22 mouse cellular contexts compared by ENCODE assay signal in genomic region chr9:116401821-116402220, GRCm38 (mm10).
DNase-seq lines count a peak whose midpoint lies in the region; ATAC-seq and TF ChIP-seq lines count a peak whose summit lies in the region.
"Had no signal": no experiment of that assay in that cellular context is flagged by ENCODE, and none has a peak within 500 bp of the region (broad histone marks: within the 10 kb centered on the region; RNA-seq: fewer than 3 reads in every experiment).

No protein-coding gene starts in this region.

- no peaks in the 10 kb centered on the region for H3K27me3 ChIP-seq in kidney, adult 2 months (replicated peaks; ENCODE audit: control insufficient read depth, insufficient read depth, low read length)
- H3K27me3 ChIP-seq in kidney, embryonic 14.5 days (ENCODE audit: control insufficient read depth, insufficient read depth, low read length): no peaks in the 10 kb centered on the region
- no peaks in the 10 kb centered on the region for H3K27me3 ChIP-seq in lung, postnatal 0 days (replicated peaks; ENCODE audit: insufficient read depth, low read length)
- H3K27me3 ChIP-seq: forebrain, embryonic 15.5 days; liver, embryonic 13.5 days; midbrain, embryonic 15.5 days; neural tube, embryonic 12.5 days had no signal

- no peaks in the 10 kb centered on the region for H3K4me1 ChIP-seq in kidney, adult 2 months (ENCODE audit: control insufficient read depth, insufficient read depth, low read length)
- H3K4me1 ChIP-seq in kidney, embryonic 14.5 days (ENCODE audit: control insufficient read depth, insufficient read depth, low read length): no peaks in the 10 kb centered on the region
- no peaks in the 10 kb centered on the region for H3K4me1 ChIP-seq in lung, postnatal 0 days (ENCODE audit: insufficient read depth, low read depth, low read length)
- H3K4me1 ChIP-seq: forebrain, embryonic 15.5 days; liver, embryonic 13.5 days; midbrain, embryonic 15.5 days; neural tube, embryonic 12.5 days had no signal

- no peaks in the 10 kb centered on the region for H3K9me3 ChIP-seq in kidney, embryonic 14.5 days (ENCODE audit: control insufficient read depth, low read length)
- no peaks in the 10 kb centered on the region for H3K9me3 ChIP-seq in lung, postnatal 0 days (ENCODE audit: low read length)
- H3K9me3 ChIP-seq: forebrain, embryonic 15.5 days; hindbrain, embryonic 10.5 days; liver, embryonic 13.5 days; midbrain, embryonic 15.5 days; neural tube, embryonic 12.5 days had no signal

- no peak for TF ChIP-seq POLR2A in kidney, adult 2 months (IDR thresholded peaks at IDR 0.05; ENCODE audit: low read depth, low read length)

- H3K27ac ChIP-seq in kidney, adult 2 months (ENCODE audit: insufficient read depth, low read depth, low read length): no peak overlapping the region
- no peak overlapping the region for H3K27ac ChIP-seq in kidney, embryonic 14.5 days (ENCODE audit: low read depth, low read length)
- no peak overlapping the region for H3K27ac ChIP-seq in lung, postnatal 0 days (ENCODE audit: low read length)
- H3K27ac ChIP-seq: forebrain, embryonic 15.5 days; hindbrain, embryonic 10.5 days; hindbrain, postnatal 0 days; liver, embryonic 13.5 days; macrophage; midbrain, embryonic 15.5 days; neural tube, embryonic 12.5 days had no signal

- TF ChIP-seq CTCF in kidney, adult 2 months (conservative IDR thresholded peaks at IDR 0.05; ENCODE audit: insufficient read depth, insufficient read length, low read depth, low read length): no peak
- TF ChIP-seq CTCF in lung, postnatal 0 days (IDR thresholded peaks at IDR 0.05): no peak

- DNase-seq in adrenal gland, adult 2 months: peak; percentile 15
- no peak for DNase-seq in adrenal gland, postnatal 4 days (ENCODE audit: low spot score in 2 of 2)
- DNase-seq in kidney, adult 2 months: peak; percentile 52
- peak; percentile 22 for DNase-seq in lung, postnatal 36 days
- no peak for DNase-seq in lung, postnatal 0 days (ENCODE audit: low spot score)
- DNase-seq in right cerebral cortex, postnatal 10 days (ENCODE audit: low spot score in 2 of 2): no peak
- DNase-seq: adrenal gland, postnatal 14 days; cerebellum, adult 8-10 months; cerebellum, postnatal 36 days; gastrocnemius, postnatal 10 days; layer of hippocampus, adult 9-11 months; liver, embryonic 13.5 days; lung, adult 2 months; thymus, postnatal 25 days had no signal

- 52% methylated on average over 7 of the region's 7 CpGs for WGBS in kidney, adult 2 months
- WGBS in kidney, embryonic 14.5 days: 29% methylated on average over 7 of the region's 7 CpGs
- WGBS in lung, postnatal 0 days: 46% methylated on average over 7 of the region's 7 CpGs

- no peaks in the 10 kb centered on the region for H3K36me3 ChIP-seq in kidney, adult 2 months (ENCODE audit: control insufficient read depth, insufficient read depth, low read length)
- H3K36me3 ChIP-seq in kidney, embryonic 14.5 days (ENCODE audit: control insufficient read depth, insufficient read depth, low read length): no peaks in the 10 kb centered on the region
- H3K36me3 ChIP-seq in lung, postnatal 0 days (ENCODE audit: insufficient read depth, low read length): no peaks in the 10 kb centered on the region
- H3K36me3 ChIP-seq: forebrain, embryonic 15.5 days; hindbrain, embryonic 10.5 days; liver, embryonic 13.5 days; midbrain, embryonic 15.5 days; neural tube, embryonic 12.5 days had no signal

- TF ChIP-seq EP300 in lung, postnatal 0 days (IDR thresholded peaks at IDR 0.05): no peak

- H3K4me2 ChIP-seq in kidney, embryonic 14.5 days (replicated peaks; ENCODE audit: low read depth, low read length): no peak overlapping the region
- no peak overlapping the region for H3K4me2 ChIP-seq in lung, postnatal 0 days (replicated peaks; ENCODE audit: low read depth, low read length)
- H3K4me2 ChIP-seq: forebrain, embryonic 15.5 days; liver, embryonic 13.5 days; midbrain, embryonic 15.5 days; neural tube, embryonic 12.5 days had no signal

- H3K9ac ChIP-seq in kidney, embryonic 14.5 days (ENCODE audit: low read depth, low read length): no peak overlapping the region
- H3K9ac ChIP-seq in lung, postnatal 0 days (replicated peaks; ENCODE audit: low read depth): no peak overlapping the region
- H3K9ac ChIP-seq: forebrain, embryonic 15.5 days; liver, embryonic 13.5 days; midbrain, embryonic 15.5 days; neural tube, embryonic 12.5 days had no signal

- H3K4me3 ChIP-seq in kidney, adult 2 months (ENCODE audit: insufficient read depth, low read depth, low read length): no peak overlapping the region
- no peak overlapping the region for H3K4me3 ChIP-seq in kidney, embryonic 14.5 days (ENCODE audit: low read length)
- no peak overlapping the region for H3K4me3 ChIP-seq in lung, postnatal 0 days (ENCODE audit: low read depth, low read length)
- H3K4me3 ChIP-seq: forebrain, embryonic 15.5 days; hindbrain, embryonic 10.5 days; liver, embryonic 13.5 days; midbrain, embryonic 15.5 days; neural tube, embryonic 12.5 days had no signal

- ATAC-seq in kidney, embryonic 14.5 days (ENCODE audit: low FRiP score, low TSS enrichment): no peak
- no peak for ATAC-seq in lung, postnatal 0 days
- ATAC-seq: forebrain, embryonic 15.5 days; hindbrain, postnatal 0 days; intestine, postnatal 0 days; midbrain, embryonic 15.5 days had no signal

Comparison
In these comparisons a context has a peak if more than half of its experiments do, and no peak if none do; other contexts are left out.
1. DNase-seq: peak in adrenal gland, adult 2 months (single experiment), kidney, adult 2 months (single experiment) and lung, postnatal 36 days (single experiment); none in adrenal gland, postnatal 4 days (0 of 2), lung, postnatal 0 days (single experiment) and right cerebral cortex, postnatal 10 days (0 of 2).